Mouse (Mus musculus) stomach, embryonic 14.5 days (tissue): Measurements from ENCODE around the gene Acss1. TPM values are rescaled to one million over a fixed set of nuclear protein-coding genes. Genes with fewer than 3 reads are reported as not detected.
A peak's percentile ranks its signal among the peaks of the same experiment; 100 is the strongest.

Experiments used
- ATAC-seq: fragments of 200-750 bp; cut with Nextera tagmentation; 2 replicates; pipeline ENCODE4 v1.8.0; 2017; ENCODE audit warnings: low read depth, moderate TSS enrichment; ENCODE audit not compliant: insufficient number of reproducible peaks, insufficient read depth, low FRiP score
- H3K27ac ChIP-seq: fragments of 300-500 bp; sonication (generic); 2 replicates; pipeline ENCODE4 v1.5.1; 2014; ENCODE audit warnings: mild to moderate bottlenecking, low read length, moderate library complexity, mixed read lengths
- H3K27me3 ChIP-seq: fragments of 300-500 bp; sonication (generic); 2 replicates; pipeline ENCODE4 v1.6.1; 2014; ENCODE audit warnings: low read length, control low read depth, mixed read lengths; ENCODE audit not compliant: control insufficient read depth, insufficient read depth
- H3K36me3 ChIP-seq: fragments of 300-500 bp; sonication (generic); 2 replicates; pipeline ENCODE4 v1.6.1; 2014; ENCODE audit warnings: mild to moderate bottlenecking, control low read depth, low read length, moderate library complexity, mixed read lengths; ENCODE audit not compliant: control insufficient read depth, insufficient read depth
- H3K4me1 ChIP-seq: fragments of 300-500 bp; sonication (generic); 2 replicates; pipeline ENCODE4 v1.6.1; 2014; ENCODE audit warnings: low read length, control low read depth, mixed read lengths; ENCODE audit not compliant: control insufficient read depth, insufficient read depth
- H3K4me2 ChIP-seq: fragments of 300-500 bp; sonication (generic); replicated peaks from 2 replicates; pipeline ENCODE4 v1.6.1; 2014; ENCODE audit warnings: low read depth, low read length, control low read depth
- H3K4me3 ChIP-seq: fragments of 300-500 bp; sonication (generic); 2 replicates; pipeline ENCODE4 v1.5.1; 2014; ENCODE audit warnings: low read depth, low read length, control low read depth
- H3K9ac ChIP-seq: fragments of 300-500 bp; sonication (generic); replicated peaks from 2 replicates; pipeline ENCODE4 v1.6.1; 2014; ENCODE audit warnings: low read depth, mild to moderate bottlenecking, control low read depth, low read length, moderate library complexity, mixed read lengths
- H3K9me3 ChIP-seq: fragments of 300-500 bp; sonication (generic); 2 replicates; pipeline ENCODE4 v1.6.1; 2016; ENCODE audit warnings: low read depth, low read length, control low read depth; ENCODE audit not compliant: control insufficient read depth
- WGBS: fragments of 180-500 bp; shearing (Covaris S2); extraction: QIAGEN DNeasy Blood & Tissue Kit; methylation state at CpG from one replicate; pipeline ENCODE4 v1.1.7; 2014; 5-methylcytosine and 5-hydroxymethylcytosine counted together
- polyA plus RNA-seq: library from polyadenylated mRNA; unstranded; fragments of >200 nt; fragmentation: Nextera tagmentation; extraction: Ambion mirVana; gene quantifications from 2 replicates; pipeline ENCODE4 v1.2.1, GENCODE M21; 2014

The Acss1 gene
- polyA plus RNA-seq, 1 experiment from 2014 or later: 28.7 TPM

DNA sequence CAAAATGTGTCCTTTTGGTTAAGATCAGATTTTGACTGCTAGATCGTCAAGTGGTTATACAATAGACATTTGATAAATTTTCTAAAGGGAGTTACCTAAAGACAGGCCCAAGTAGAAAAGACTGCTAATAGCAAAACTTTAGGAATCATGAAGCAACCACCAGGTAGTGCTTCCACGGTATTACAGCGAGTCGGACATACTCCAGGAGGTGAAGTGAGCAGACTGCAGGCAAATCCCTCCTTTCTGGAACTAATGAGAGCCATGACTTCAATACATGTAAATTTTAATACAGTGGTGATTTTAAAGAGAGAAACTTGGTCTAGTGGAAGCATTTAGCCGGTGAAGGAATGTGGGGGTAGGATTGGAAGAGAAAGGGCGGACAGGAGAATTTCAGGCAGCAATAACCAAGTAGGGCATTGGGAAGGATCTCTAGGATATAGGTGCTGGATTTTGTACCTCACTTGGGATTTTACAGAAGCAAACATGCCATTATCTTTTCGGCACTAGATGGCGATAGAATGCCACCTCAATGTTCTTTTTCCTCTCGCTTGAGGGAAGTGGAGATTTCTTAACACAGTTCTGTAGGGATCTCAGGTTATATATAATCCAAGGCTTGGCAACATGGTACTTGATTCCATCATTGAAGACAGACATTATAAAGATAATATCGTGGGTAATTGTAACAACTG is 59.3 kb downstream of the Acss1 start:
- peaks cover 5% of the 10 kb centered on the region; the same call in 1 of the 2 replicates for H3K4me1 ChIP-seq
- H3K9ac ChIP-seq: no peak overlapping the region
- peak; percentile 42; the same call in 1 of the 2 replicates for ATAC-seq
- peak overlapping the region; percentile 36; the same call in 1 of the 2 replicates for H3K27ac ChIP-seq
- no peaks in the 10 kb centered on the region for H3K9me3 ChIP-seq
- peak overlapping the region; percentile 94 for H3K4me3 ChIP-seq
- 2% methylated on average over 10 of the region's 10 CpGs for WGBS
- H3K27me3 ChIP-seq: no peaks in the 10 kb centered on the region
- H3K36me3 ChIP-seq: no peaks in the 10 kb centered on the region
- H3K4me2 ChIP-seq: peak overlapping the region; percentile 76

DNA sequence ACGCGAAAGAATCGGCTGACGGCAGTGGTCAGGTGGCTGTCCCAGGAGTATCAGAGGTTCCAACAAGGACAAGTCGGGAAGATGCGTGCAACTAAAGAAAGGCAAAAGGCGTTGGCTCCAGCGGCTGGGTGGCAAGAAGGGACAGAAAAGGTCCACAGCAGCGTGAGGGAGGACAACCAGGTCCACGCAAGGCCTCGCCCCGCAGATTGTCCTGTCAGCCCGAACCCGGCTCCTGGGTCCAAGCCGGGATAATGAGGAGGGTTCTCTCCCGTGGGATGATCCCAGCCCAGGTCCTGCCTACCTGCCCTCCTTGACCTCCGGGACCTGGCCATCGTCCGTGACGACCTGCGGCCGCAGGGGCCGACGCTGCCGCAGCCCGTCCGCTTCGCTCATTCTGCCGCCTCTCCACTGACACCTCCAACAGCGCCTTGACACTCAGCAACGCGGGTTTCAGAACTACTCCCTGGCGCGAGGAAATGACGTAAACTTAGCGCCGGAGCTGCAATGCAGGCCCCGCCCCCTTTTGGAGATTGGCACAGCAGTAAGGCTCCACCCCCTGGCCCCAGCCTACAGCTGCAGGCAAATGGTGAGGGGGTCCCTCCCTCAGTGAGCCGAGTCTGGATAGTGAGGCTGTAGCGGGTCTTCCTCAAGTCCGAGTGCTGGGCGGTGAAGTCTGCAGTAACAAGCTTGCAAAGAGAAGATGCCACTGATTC is 60.1 kb downstream of the Acss1 start, which contains the start of gene Apmap:
TSS of gene Apmap (minus strand) at position 481 of the 713 bp plus-strand sequence.
- H3K4me3 ChIP-seq: peak within 1 kb of the TSS; percentile 94
- WGBS: under 1% methylated on average over 42 of the region's 42 CpGs

DNA sequence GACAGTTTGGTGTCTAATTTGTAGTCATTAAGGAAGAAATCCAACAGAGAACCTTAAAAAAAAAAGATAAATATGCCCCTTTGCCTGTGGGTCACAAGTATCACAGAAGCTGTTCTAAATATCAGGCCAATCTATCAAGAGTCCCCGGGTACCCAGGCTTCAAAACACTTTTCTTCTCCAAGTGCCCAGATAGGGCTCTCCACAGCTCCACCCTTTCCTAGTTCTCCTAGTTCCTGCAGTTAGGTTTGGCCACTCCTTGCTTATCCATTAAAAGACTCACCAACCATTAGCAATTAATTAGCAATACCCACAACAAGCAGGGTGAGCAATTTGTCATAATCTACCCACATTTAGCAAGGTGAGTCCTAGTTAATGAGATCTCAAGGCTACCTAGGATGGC is 61.2 kb downstream of the Acss1 start:
- H3K4me3 ChIP-seq: peak overlapping the region; percentile 94; the same call in 1 of the 2 replicates
- 65% methylated on average over 1 of the region's 1 CpGs for WGBS
- H3K9me3 ChIP-seq: no peaks in the 10 kb centered on the region
- no peaks in the 10 kb centered on the region for H3K27me3 ChIP-seq
- H3K9ac ChIP-seq: no peak overlapping the region
- no peaks in the 10 kb centered on the region for H3K36me3 ChIP-seq
- no peak for ATAC-seq
- H3K27ac ChIP-seq: no peak overlapping the region
- H3K4me1 ChIP-seq: peaks cover 5% of the 10 kb centered on the region; the same call in 1 of the 2 replicates
- peak overlapping the region; percentile 76; the same call in 1 of the 2 replicates for H3K4me2 ChIP-seq

More for the DNA sequence above, 60.1 kb downstream of the Acss1 start, which contains the start of gene Apmap:
- H3K4me1 ChIP-seq: peaks cover 5% of the 10 kb centered on the region; the same call in 1 of the 2 replicates
- H3K9me3 ChIP-seq: no peaks in the 10 kb centered on the region
- peak within 1 kb of the TSS; percentile 67 for H3K9ac ChIP-seq
- no peaks in the 10 kb centered on the region for H3K27me3 ChIP-seq
- H3K4me2 ChIP-seq: peak within 1 kb of the TSS; percentile 76
- ATAC-seq: peak; percentile 96
- no peaks in the 10 kb centered on the region for H3K36me3 ChIP-seq
- H3K27ac ChIP-seq: peak within 1 kb of the TSS; percentile 36; the same call in 1 of the 2 replicates

DNA sequence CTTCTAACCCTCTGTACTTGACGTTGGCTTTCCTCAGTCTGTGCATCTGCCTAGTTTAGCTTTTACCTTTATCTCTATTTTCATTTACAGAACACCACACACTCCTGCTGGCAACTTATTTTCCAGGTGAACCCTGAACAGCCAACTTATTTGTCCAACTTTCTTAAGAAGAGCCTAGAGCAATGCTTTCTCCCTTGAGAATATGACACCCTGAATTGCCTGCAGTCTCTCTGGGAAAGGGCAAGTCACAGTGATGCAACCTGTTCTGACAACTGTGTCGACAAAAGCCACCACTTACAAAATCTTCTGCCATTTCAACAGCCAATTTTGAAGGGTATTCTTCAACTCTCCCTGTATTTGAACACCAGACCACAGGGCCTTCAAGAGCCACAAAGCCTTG is 63.5 kb downstream of the Acss1 start:
- 78% methylated on average over 2 of the region's 2 CpGs for WGBS
- Histone ChIP-seq H3K27me3 (no peaks in the 10 kb centered on the region), H3K4me1 (peaks cover 5% of the 10 kb centered on the region; the same call in 1 of the 2 replicates), H3K9me3 (no peaks in the 10 kb centered on the region), H3K4me3 (no peak overlapping the region), H3K4me2 (no peak overlapping the region), H3K36me3 (no peaks in the 10 kb centered on the region), H3K9ac (no peak overlapping the region), H3K27ac (no peak overlapping the region)
- no peak for ATAC-seq

DNA sequence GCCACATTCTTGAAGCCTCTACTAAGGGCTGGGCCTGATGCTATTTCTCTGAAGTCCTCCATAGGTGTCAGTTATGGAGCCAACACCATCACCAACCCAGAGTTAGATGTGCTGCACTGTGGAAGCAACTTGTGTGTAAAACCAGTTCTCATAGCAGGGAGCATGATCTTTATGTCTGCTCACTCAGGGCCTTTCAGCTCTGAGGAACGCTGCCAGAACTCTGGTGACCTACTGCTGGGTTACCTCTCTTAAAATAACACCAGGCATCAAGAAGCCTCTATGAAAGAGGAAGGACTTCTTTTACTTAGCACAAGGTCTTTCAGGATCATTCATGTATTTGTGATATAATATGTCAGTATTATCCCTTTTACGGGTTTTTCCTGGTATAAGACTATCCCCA is 66.1 kb downstream of the Acss1 start:
- Histone ChIP-seq H3K4me1 (peaks cover 2% of the 10 kb centered on the region; the same call in 1 of the 2 replicates), H3K9ac (no peak overlapping the region), H3K4me2 (no peak overlapping the region), H3K9me3 (no peaks in the 10 kb centered on the region), H3K27ac (no peak overlapping the region), H3K4me3 (no peak overlapping the region), H3K27me3 (no peaks in the 10 kb centered on the region), H3K36me3 (no peaks in the 10 kb centered on the region)
- no peak for ATAC-seq
- WGBS: 95% methylated on average over 2 of the region's 2 CpGs

DNA sequence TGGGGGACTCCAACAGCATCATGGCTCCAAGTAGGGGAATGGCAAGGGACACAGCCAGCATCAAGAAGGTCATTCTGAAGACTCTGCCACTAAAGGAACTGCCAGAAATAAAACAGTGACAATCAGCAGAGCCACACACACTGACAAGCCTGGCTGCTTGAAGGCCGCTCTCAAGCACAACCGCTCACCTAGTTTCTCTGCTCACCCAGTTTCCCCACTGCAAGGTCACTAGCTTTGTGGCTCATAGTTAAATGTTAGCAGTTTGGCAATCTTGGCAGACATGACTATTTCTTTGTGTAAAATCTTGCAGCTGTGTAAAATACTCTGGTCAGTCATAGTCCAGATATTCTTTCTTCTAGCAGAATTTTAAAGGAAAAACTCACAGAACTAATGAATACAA is 68.0 kb downstream of the Acss1 start:
- Histone ChIP-seq H3K9ac (no peak overlapping the region), H3K9me3 (no peaks in the 10 kb centered on the region), H3K36me3 (no peaks in the 10 kb centered on the region), H3K4me3 (no peak overlapping the region), H3K4me2 (no peak overlapping the region), H3K4me1 (no peaks in the 10 kb centered on the region), H3K27me3 (no peaks in the 10 kb centered on the region), H3K27ac (no peak overlapping the region)
- ATAC-seq: no peak
- WGBS: 95% methylated on average over 2 of the region's 2 CpGs

DNA sequence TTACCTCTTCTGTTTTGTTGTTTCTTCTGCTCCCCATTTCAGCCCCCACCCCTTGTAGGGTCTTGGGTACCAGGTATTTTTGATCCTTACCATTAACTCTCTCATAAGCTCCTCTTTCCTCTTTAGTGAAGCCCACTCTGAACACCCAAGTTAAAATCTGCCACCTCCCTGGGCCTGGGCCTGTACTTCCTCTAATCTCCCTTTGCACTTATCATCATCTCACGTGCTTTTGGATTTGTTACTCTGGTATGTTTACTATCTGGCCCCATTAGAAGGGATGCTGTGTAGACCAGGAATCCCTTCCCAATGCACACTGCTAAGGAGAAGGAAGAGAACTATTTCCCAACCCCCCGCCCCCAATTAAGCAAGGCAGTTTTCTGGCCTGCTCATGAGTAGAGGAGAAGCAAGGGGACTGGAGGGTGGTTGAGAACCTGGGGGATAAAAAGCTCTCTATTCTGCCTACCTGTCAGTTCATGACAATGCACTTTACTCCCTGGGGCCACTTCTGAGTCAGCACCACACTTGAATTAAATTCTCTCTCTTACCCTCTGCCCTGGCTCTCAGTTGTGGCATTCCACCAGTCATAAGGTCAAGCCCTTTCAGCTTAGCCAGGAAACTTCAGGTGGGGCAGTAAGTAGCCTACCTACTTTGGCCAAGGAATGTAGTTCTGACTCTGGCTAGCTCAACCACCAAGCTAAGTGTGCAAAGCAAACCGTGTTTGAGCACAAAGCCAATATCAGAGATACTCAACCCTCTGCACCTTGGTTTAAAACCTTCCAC is 72.7 kb downstream of the Acss1 start:
- no peak for ATAC-seq
- Histone ChIP-seq H3K4me1 (no peaks in the 10 kb centered on the region), H3K4me3 (no peak overlapping the region), H3K9me3 (no peaks in the 10 kb centered on the region), H3K27me3 (no peaks in the 10 kb centered on the region), H3K27ac (no peak overlapping the region), H3K36me3 (no peaks in the 10 kb centered on the region), H3K4me2 (no peak overlapping the region), H3K9ac (no peak overlapping the region)
- WGBS: 85% methylated on average over 3 of the region's 3 CpGs

DNA sequence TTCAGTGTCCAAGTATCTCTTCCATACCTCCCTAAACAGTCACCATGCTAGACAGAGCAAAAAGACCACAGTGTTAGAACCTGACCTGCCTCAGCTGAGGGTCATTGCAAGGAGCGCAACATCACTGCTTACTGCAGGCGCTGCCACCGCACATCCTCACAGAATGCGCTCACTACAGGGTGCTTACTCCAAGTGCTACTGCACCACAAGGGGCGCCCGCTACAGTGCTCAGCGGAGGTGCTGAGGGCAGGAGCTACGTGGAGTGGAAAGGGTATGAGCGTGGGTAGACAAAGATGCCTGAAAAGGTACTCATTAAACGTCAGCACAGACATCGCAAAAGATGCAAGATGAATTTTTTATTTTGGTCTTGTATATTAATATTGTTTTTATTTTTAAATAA is 79.2 kb downstream of the Acss1 start:
- Histone ChIP-seq H3K9me3 (no peaks in the 10 kb centered on the region), H3K36me3 (peaks cover 22% of the 10 kb centered on the region), H3K27me3 (no peaks in the 10 kb centered on the region), H3K4me1 (no peaks in the 10 kb centered on the region), H3K4me3 (no peak overlapping the region), H3K9ac (no peak overlapping the region), H3K27ac (no peak overlapping the region), H3K4me2 (no peak overlapping the region)
- no peak for ATAC-seq
- 82% methylated on average over 11 of the region's 11 CpGs for WGBS
